Mouse (Mus musculus): Measurements from ENCODE around the gene Klhdc9.
"Not testable (repeated sequence)": the region's sequence is repeated elsewhere in the genome, so short reads cannot be mapped to it uniquely, and the experiment has no call there.

Klhdc9 gene

DNA sequence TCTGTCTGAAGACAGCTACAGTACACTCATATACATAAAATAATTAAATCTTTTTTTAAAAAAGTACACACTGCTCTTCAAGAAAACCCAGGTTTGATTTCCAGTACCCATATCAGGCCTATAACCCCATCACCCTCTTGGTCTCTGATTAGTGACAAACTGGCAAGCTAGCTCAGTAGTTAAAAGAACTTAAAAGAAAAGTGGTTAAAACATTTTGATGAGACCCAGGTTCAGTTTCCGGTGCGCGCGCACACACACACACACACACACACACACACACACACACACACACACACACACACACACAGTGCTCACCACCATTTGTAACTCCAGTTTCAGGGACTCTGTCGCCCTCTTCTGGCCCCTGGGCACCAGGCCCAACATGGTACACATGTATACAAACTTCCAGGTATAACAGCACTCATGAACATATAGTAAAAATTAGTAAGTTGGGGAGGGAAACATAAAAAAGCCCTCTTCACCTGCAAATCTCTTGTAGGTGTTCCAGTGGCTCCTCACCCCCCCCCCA lies 4.7 kb downstream of the Klhdc9 start:
- DNase-seq, result no peak

GRCm38 (mm10) chr1:171349210-171349609 lies 11.4 kb downstream of the Klhdc9 start:
- no peak for DNase-seq

GRCm38 (mm10) chr1:171348665-171349064 lies 11.9 kb downstream of the Klhdc9 start:
- no peak for DNase-seq

GRCm38 (mm10) chr1:171346095-171346450 lies 14.5 kb downstream of the Klhdc9 start:
- no peak for DNase-seq

DNA sequence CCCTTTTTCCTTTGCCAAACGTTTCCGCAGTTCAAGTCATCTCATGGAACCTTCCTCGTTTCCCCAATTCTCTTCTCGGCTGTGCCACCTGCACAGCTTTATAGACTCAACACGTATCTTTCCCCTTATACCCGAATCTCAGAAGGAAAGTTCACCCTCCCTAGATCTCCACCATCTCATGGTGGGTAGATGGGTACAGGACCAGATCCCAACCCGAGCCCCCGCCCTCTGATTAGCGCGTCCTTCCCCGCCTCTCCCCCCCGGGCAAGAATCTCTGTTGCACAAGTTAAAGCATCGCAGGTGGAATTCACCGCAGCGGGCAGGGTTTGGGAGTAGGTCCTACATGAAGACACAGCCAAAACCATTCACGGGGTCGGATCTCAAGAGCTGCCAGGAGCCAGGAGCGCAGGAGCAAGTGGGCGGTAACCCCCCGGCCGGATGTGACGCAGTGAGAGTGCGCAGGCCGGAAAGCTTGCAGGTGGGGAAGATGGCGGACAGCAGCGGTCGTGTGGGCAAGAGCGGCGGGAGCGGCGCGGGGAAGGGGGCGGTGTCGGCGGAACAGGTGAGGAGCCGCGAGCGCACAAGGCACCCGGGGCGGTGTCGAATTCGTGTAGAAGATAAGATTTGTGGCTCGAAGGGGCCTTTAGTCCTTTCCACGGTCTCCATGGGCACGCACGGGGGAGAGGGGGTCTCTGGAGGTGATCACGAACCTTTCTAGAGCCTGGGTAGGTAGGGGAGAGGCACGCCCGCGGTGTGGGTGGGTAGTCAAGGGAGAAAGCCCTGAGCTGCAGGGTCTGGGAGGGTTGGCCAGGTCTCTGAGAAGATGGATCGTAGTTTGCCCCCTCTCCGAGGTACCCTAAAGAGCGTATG lies 15.1 kb downstream of the Klhdc9 start, which contains the start of the genes Nit1 and Pfdn2:
TSS of gene Nit1 (minus strand) at position 422 of the 870 bp plus-strand sequence.
TSS of gene Pfdn2 (plus strand) at position 446 of the 870 bp plus-strand sequence.
- DNase-seq, result peak; percentile 84

- no peak for DNase-seq
Measured at GRCm38 (mm10) chr1:171344715-171345114, 15.9 kb downstream of the Klhdc9 start.

DNA sequence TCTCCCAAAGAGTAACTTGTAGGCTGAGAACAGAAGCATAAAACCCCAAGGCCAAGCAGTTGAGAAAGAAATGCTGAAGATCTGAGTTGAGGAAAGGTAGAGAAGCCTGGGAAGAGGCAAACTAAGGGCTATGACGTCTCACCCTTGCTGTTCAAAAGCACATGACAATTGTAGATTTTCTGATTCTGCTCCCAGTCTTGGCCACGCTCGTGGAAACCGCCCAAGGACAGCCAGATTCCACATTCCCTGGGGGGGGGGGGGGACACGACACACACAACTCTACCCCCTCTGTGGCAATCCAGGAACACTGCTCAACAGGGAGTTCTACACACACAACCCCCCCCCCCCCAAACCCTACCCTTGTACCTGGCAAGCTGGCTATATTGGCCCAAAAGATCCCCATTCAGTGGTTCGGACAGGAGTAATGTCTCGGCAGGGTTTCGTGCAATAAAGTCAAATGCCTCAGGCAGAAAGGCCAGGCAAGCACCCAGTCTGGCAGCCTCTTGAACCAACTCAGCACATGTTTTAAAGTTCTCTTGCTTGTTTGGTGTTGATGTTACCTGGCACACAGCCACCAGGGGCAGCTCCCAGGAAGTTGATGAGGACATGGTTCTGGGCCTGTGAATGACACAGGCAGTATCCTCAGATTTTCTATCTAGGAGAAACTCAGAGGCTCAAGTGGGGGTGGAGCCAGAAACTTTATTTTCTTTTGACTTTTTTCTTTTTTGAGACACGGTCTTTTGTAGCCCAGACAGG lies 16.5 kb downstream of the Klhdc9 start:
- no peak for DNase-seq

- DNase-seq, result no peak
Measured at GRCm38 (mm10) chr1:171342262-171343207, 18.1 kb downstream of the Klhdc9 start.

- no peak for DNase-seq
Measured at GRCm38 (mm10) chr1:171330216-171330560, 30.4 kb downstream of the Klhdc9 start.

GRCm38 (mm10) chr1:171329433-171330215 lies 31.0 kb downstream of the Klhdc9 start:
- peak; percentile 71 for DNase-seq

GRCm38 (mm10) chr1:171328839-171329432 lies 31.7 kb downstream of the Klhdc9 start, which contains the start of gene Dedd:
Dedd (plus strand) TSS chr1:171329145.
- DNase-seq, result peak; percentile 90

- no peak for DNase-seq
Measured at GRCm38 (mm10) chr1:171328244-171328643, 32.4 kb downstream of the Klhdc9 start.

DNA sequence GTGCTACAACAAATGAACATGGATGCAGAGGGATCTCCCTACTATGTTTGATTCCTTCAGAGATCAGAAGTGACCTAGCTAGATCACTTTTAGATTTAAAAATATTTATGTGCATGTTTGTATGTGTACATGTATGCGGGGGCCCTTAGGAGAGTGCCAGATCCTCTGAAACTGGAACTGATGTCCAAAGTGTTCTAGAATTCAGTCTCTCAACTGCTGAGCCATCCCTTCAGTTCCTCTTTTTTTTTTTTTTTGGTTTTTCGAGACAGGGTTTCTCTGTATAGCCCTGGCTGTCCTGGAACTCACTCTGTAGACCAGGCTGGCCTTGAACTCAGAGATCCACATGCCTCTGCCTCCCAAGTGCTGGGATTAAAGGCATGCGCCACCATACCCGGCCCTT lies 34.0 kb downstream of the Klhdc9 start:
- DNase-seq, result not testable (repeated sequence)

GRCm38 (mm10) chr1:171325571-171325970 lies 35.0 kb downstream of the Klhdc9 start:
- no peak for DNase-seq

- DNase-seq, result no peak
Measured at GRCm38 (mm10) chr1:171322012-171322411, 38.6 kb downstream of the Klhdc9 start.

DNA sequence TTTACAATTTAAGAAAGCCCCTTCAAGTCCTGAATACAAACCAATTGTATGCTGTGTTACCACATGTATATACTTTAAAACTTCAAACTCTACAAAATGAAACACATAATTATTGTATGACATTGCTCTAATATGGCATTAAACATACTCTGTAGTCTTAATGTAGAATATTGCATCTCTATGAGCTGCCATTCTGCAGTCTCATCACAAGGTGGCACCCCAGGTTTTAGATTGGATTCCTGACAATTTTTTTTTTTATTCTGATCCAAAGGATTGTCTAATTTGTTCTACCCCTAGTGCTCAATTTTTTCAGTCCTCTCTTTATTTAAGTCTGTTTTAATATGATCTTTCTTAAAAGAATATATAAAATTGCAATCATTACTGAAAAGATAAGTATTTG lies 39.2 kb downstream of the Klhdc9 start:
- no peak for DNase-seq

GRCm38 (mm10) chr1:171320151-171320550 lies 40.4 kb downstream of the Klhdc9 start:
- peak; percentile 67 for DNase-seq

DNA sequence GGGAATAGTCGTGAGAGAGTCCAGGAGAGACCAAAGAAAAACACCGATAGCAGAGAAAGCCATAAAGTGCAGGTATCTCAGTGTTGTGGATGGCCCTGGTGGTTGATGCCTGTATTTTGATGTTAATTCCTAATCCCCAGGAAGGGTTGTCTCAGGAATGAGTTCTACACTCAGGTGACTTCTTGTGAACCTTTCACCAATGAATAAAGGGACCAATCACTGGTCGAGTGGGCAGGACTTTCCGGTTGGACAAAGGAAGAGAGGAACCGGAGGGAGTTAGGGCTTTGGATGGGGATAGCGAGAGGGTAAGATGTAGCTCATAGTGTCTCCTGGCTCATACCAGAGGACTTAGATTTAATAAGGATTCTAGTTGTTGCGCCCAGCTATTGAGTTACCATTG lies 40.9 kb downstream of the Klhdc9 start:
- DNase-seq, result no peak

GRCm38 (mm10) chr1:171309321-171309720 lies 51.3 kb downstream of the Klhdc9 start:
- no peak for DNase-seq
